Mouse (Mus musculus) B cell, adult (primary cell): Measurements from ENCODE around the gene Krtap6-5. TPM values are rescaled to one million over a fixed set of nuclear protein-coding genes. Genes with fewer than 3 reads are reported as not detected.

Experiments
- total RNA-seq: library from RNA; stranded (reverse); gene quantifications from 4 replicates; pipeline ENCODE4 v1.2.4, GENCODE M21; 2023; ENCODE audit not compliant: inconsistent age

The Krtap6-5 gene
- total RNA-seq, result not detected in 4 replicates

DNA sequence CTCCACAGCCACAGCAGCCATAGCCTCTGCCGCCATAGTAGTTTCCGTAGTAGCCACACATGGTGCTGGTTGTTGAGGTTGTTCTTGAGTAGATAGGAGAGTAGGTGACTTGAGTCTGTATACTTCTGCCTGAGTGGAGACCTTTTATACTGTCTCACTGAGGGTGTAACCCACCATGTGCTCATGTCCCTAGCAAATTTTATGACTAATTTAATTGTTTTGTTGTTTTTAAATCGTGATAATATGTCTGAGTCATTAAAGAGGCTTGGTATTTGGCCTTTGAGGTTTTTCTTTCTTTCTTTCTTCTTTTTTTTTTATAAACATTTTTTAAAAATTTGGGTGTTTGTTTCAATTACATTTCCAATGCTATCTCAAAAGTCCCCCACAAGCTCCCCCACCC is at the start of gene Krtap6-5:
Gene Krtap6-5, minus strand, starts transcription at position 101 of the 400 bp plus-strand sequence.

DNA sequence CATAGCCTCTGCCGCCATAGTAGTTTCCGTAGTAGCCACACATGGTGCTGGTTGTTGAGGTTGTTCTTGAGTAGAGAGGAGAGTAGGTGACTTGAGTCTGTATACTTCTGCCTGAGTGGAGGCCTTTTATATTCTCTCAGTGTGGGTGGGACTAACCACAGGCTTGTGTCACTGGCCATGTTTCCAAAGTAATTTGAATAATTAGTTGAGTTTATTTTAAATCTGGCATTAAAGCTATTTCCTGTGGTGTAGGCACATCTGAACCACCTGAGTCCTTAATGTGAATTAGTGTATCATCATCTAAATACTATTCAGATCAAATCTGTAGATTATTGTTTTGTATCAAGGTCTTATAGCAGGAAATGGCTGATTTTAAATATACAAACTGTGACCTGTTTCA is 16.2 kb upstream of the Krtap6-5 start, which contains the start of gene 1110025L11Rik:
Gene 1110025L11Rik, minus strand, starts transcription at position 101 of the 400 bp plus-strand sequence.

DNA sequence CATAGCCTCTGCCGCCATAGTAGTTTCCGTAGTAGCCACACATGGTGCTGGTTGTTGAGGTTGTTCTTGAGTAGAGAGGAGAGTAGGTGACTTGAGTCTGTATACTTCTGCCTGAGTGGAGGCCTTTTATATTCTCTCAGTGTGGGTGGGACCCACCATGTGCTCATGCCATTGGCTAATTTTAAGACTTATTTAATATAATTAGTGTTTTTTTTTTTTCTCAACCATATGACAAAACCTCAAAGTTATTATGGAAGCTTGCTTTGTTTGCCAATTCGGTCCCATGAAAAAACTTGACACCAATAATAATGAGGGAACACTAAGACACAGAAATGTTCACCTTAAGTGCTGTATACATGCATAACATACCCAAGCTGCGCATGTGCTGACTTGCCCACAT is 6.3 kb downstream of the Krtap6-5 start, which contains the start of gene Gm10228:
Gene Gm10228, minus strand, starts transcription at position 101 of the 400 bp plus-strand sequence.

DNA sequence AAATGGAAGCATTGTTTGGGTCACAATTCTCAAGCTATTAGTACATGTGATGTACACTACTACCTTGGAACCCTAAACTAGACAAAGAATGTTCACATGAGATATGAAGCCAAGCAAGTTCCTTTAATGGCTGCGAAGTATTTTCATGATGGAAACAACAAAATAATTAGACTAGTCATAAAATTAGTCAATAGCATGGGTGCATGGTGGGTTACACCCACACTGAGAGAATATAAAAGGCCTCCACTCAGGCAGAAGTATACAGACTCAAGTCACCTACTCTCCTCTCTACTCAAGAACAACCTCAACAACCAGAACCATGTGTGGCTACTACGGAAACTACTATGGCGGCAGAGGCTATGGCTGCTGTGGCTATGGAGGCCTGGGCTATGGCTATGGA is 16.3 kb downstream of the Krtap6-5 start, which contains the start of gene Krtap6-1:
Gene Krtap6-1, plus strand, starts transcription at position 301 of the 400 bp plus-strand sequence.

DNA sequence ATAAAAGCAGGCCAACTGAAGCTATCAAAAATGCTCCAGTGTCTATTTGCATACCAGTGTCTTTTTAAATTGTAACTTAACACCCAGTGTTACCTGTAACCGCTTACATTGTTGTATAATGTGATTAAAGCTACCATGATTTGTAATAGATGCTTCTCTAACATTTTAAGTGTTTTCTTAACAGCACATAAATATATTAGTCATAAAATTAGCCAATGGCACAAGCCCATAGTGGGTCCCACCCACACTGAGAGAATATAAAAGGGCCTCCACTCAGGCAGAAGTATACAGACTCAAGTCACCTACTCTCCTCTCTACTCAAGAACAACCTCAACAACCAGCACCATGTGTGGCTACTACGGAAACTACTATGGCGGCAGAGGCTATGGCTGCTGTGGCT is 32.7 kb downstream of the Krtap6-5 start, which contains the start of gene Gm10229:
Gene Gm10229, plus strand, starts transcription at position 301 of the 400 bp plus-strand sequence.

DNA sequence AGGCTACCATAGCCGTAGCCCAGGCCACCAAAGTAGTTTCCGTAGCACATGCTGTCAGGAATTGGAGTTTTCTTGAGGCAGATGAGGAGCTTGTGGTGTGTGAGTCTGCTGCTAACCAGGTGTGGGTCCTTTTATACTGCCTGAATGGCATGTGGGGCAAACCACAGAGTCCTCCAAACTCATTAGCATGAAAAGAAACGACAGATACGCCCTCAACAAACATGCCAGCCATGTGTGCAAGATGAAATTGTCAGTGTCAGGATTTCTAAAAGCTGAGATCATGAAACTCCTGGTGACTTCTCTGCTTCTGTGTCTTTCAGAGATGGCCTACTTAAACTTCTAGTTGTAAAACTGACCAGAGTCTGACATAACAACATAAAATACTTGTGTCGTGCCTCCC is 37.0 kb downstream of the Krtap6-5 start, which contains the start of gene Krtap22-2:
Gene Krtap22-2, minus strand, starts transcription at position 101 of the 400 bp plus-strand sequence.

Other genes starting within 250 kb of the Krtap6-5 start
- gene Gm20741, start 235.7 kb downstream of the Krtap6-5 start, total RNA-seq, result not detected in 4 replicates
- gene Krtap15, start 227.7 kb downstream of the Krtap6-5 start, total RNA-seq, result not detected in 4 replicates
- not detected in 4 replicates for gene Krtap14, start 221.7 kb downstream of the Krtap6-5 start, total RNA-seq
- not detected in 4 replicates for gene Krtap19-1, start 178.5 kb downstream of the Krtap6-5 start, total RNA-seq
- gene Krtap19-2, start 173.6 kb downstream of the Krtap6-5 start, total RNA-seq, result not detected in 4 replicates
- gene Krtap19-3, start 169.8 kb downstream of the Krtap6-5 start, total RNA-seq, result not detected in 4 replicates
- not detected in 4 replicates for gene Krtap19-4, start 162.8 kb downstream of the Krtap6-5 start, total RNA-seq
- gene Krtap19-5, start 151.4 kb downstream of the Krtap6-5 start, total RNA-seq, result not detected in 4 replicates
- not detected in 4 replicates for gene Krtap19-9b, start 115.6 kb downstream of the Krtap6-5 start, total RNA-seq
- gene Krtap16-3, start 85.0 kb downstream of the Krtap6-5 start, total RNA-seq, result not detected in 4 replicates
- not detected in 4 replicates for gene Krtap22-2, start 37.1 kb downstream of the Krtap6-5 start, total RNA-seq
- not detected in 4 replicates for gene Gm10229, start 32.6 kb downstream of the Krtap6-5 start, total RNA-seq
- gene Krtap6-1, start 16.2 kb downstream of the Krtap6-5 start, total RNA-seq, result not detected in 4 replicates
- gene Gm10228, start 6.4 kb downstream of the Krtap6-5 start, total RNA-seq, result not detected in 4 replicates
- not detected in 4 replicates for gene 1110025L11Rik, start 16.1 kb upstream of the Krtap6-5 start, total RNA-seq
- not detected in 4 replicates for gene Krtap6-3, start 36.1 kb upstream of the Krtap6-5 start, total RNA-seq
- not detected in 4 replicates for gene Gm6358, start 93.0 kb upstream of the Krtap6-5 start, total RNA-seq
- gene Gm10061, start 103.2 kb upstream of the Krtap6-5 start, total RNA-seq, result not detected in 4 replicates
- gene Gm9789, start 110.1 kb upstream of the Krtap6-5 start, total RNA-seq, result not detected in 4 replicates
- gene Gm7735, start 121.6 kb upstream of the Krtap6-5 start, total RNA-seq, result not detected in 4 replicates
- not detected in 4 replicates for gene 1110057P08Rik, start 126.9 kb upstream of the Krtap6-5 start, total RNA-seq
- not detected in 4 replicates for gene Krtap20-2, start 158.0 kb upstream of the Krtap6-5 start, total RNA-seq